Mouse (Mus musculus) kidney, postnatal 0 days (tissue): ENCODE results near the gene 3110082I17Rik. TPM values are rescaled to one million over a fixed set of nuclear protein-coding genes. Genes with fewer than 3 reads are reported as not detected.
A peak's percentile ranks its signal among the peaks of the same experiment; 100 is the strongest.

ENCODE experiments used
- ATAC-seq: fragments of 200-750 bp; cut with Nextera tagmentation; replicated peaks from 2 replicates; pipeline ENCODE4 v1.8.0; 2017; ENCODE audit warnings: low read depth, moderate number of reproducible peaks, moderate TSS enrichment, moderate library complexity; ENCODE audit not compliant: low FRiP score
- DNase-seq: peaks from one replicate; pipeline ENCODE4 v3.0.0-alpha.2; 2016; ENCODE audit warnings: low spot score
- H3K27ac ChIP-seq: fragments of 300-500 bp; sonication (generic); 2 replicates; pipeline ENCODE4 v1.5.1; 2014; ENCODE audit warnings: mild to moderate bottlenecking
- H3K27me3 ChIP-seq: fragments of 300-500 bp; sonication (generic); 2 replicates; pipeline ENCODE4 v1.6.1; 2014; ENCODE audit warnings: low read length, mixed read lengths; ENCODE audit not compliant: insufficient read depth
- H3K36me3 ChIP-seq: fragments of 300-500 bp; sonication (generic); 2 replicates; pipeline ENCODE4 v1.6.1; 2014; ENCODE audit warnings: low read length, mixed read lengths; ENCODE audit not compliant: insufficient read depth
- H3K4me1 ChIP-seq: fragments of 300-500 bp; sonication (generic); replicated peaks from 2 replicates; pipeline ENCODE4 v1.6.1; 2014; ENCODE audit warnings: antibody characterized with exemption, low read length, mixed read lengths; ENCODE audit not compliant: insufficient read depth
- H3K4me2 ChIP-seq: fragments of 300-500 bp; sonication (generic); 2 replicates; pipeline ENCODE4 v1.6.1; 2014; ENCODE audit warnings: mild to moderate bottlenecking, low read length, moderate library complexity, mixed read lengths
- H3K4me3 ChIP-seq: fragments of 300-500 bp; sonication (generic); replicated peaks from 2 replicates; pipeline ENCODE4 v1.5.1; 2014; ENCODE audit warnings: low read depth, low read length
- H3K9ac ChIP-seq: fragments of 300-500 bp; sonication (generic); 2 replicates; pipeline ENCODE4 v1.6.1; 2014; ENCODE audit warnings: low read depth, low read length
- H3K9me3 ChIP-seq: fragments of 300-500 bp; sonication (generic); replicated peaks from 2 replicates; pipeline ENCODE4 v1.6.1; 2016; ENCODE audit warnings: low read length, inconsistent platforms, mixed read lengths
- CTCF ChIP-seq: IDR thresholded peaks from 2 replicates; pipeline ENCODE4 v1.5.1; 2016; ENCODE audit warnings: antibody characterized with exemption, low read depth, mild to moderate bottlenecking, moderate library complexity
- WGBS: fragments of 180-500 bp; shearing (Covaris S2); extraction: QIAGEN DNeasy Blood & Tissue Kit; methylation state at CpG from one replicate; pipeline ENCODE4 v1.1.7; 2014; 5-methylcytosine and 5-hydroxymethylcytosine counted together
- polyA plus RNA-seq: library from polyadenylated mRNA; unstranded; fragments of >200 nt; fragmentation: Nextera tagmentation; extraction: Ambion mirVana; gene quantifications from 2 replicates; pipeline ENCODE4 v1.2.1, GENCODE M21; 2015

The 3110082I17Rik gene
- polyA plus RNA-seq, 1 experiment from 2014 or later = 25.6 TPM

DNA sequence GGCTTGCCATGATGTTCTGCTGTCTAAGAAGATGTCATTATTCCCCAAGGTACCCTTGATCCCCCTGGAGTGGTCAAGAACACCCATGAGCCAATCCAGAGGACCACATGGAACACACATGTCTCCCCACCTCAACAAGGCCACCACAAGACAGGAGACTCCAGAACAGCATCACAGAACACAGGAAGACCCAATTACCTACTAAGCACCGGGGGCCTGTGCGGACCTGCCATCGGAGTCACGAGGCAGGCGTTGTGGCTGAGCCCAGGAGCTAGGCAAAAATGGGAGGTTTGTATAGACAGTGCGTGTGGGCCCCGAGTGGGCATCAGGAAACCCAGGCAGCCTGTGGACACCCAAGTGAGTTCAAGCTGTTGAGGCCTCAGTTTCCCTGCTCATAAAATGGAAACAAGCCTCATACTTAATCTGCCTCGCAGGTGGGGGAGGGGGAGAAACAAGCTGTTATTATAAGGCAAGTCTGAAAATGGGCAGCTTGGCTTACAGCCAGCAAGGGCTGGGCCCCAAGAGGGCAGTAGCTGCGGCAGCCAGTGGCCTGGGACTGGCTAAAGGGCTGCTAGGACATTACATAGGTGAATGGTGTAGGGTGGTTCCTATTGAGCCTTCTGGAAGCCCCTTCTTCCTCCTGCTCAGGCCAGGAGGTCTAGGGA lies 136.9 kb downstream of the 3110082I17Rik start:
- Histone ChIP-seq H3K36me3 (no peaks in the 10 kb centered on the region), H3K4me1 (peaks cover 12% of the 10 kb centered on the region), H3K9ac (no peak overlapping the region), H3K9me3 (no peaks in the 10 kb centered on the region), H3K27me3 (peaks cover 16% of the 10 kb centered on the region; the same call in 1 of the 2 replicates), H3K27ac (no peak overlapping the region), H3K4me3 (no peak overlapping the region), H3K4me2 (0 out of 2 replicates have a peak overlapping the region, but pooled peaks have one; percentile 98)
- ATAC-seq (peak; percentile 14; the same call in 1 of the 2 replicates), DNase-seq (no peak)
- TF ChIP-seq CTCF = no peak
- 71% methylated on average over 9 of the region's 9 CpGs for WGBS

DNA sequence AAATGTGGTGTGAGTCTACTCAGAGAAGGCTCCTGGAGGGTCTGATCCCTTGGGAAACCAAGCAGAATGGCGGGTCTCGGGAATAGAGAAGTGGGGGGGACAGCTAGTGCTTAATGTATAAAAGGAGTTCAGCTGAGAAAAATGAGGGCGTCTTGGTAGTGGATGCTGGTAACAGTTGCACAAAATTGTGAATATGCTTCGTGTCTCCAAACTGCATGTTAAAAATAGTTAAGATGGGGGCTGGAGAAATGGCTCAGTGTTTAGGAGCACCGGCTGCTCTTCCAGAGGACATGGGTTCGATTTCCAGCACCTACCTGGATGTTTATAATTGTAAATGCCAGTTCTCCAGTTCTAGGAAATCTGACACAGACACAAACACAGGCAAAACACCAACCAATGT lies 139.0 kb downstream of the 3110082I17Rik start:
- 86% methylated on average over 6 of the region's 6 CpGs for WGBS
- no peak for TF ChIP-seq CTCF
- Histone ChIP-seq H3K27me3 (peaks cover 16% of the 10 kb centered on the region; the same call in 1 of the 2 replicates), H3K4me3 (no peak overlapping the region), H3K9ac (no peak overlapping the region), H3K9me3 (no peaks in the 10 kb centered on the region), H3K4me1 (peaks cover 19% of the 10 kb centered on the region), H3K36me3 (no peaks in the 10 kb centered on the region), H3K27ac (no peak overlapping the region), H3K4me2 (no peak overlapping the region)
- DNase-seq (no peak), ATAC-seq (no peak)

DNA sequence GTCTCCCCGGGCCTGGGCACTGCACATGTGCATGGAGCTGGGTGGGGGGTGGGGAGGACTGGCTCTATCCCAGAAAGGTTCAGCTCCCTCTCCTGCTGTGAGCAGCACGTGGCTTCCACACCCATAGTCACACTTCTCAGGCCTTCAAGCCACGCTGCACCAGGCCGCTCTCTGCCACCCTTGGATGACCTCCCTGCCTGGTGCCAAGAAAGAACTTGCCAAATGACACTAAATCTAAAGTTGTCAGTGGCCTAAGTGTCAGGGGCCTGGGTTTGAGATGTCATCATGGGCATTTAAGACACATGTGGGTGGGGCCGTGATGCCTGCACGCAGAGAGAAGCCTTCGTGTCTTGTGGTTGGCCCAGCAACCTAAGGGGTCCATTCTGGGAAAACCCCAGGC lies 139.9 kb downstream of the 3110082I17Rik start:
- Histone ChIP-seq H3K4me3 (no peak overlapping the region), H3K9me3 (no peaks in the 10 kb centered on the region), H3K27me3 (0 out of 2 replicates have a peak, but pooled peaks cover 10% of the 10 kb centered on the region), H3K4me1 (peaks cover 15% of the 10 kb centered on the region), H3K4me2 (no peak overlapping the region), H3K36me3 (no peaks in the 10 kb centered on the region), H3K9ac (no peak overlapping the region), H3K27ac (no peak overlapping the region)
- TF ChIP-seq CTCF = no peak
- 64% methylated on average over 7 of the region's 7 CpGs for WGBS
- DNase-seq = no peak
- ATAC-seq = no peak

DNA sequence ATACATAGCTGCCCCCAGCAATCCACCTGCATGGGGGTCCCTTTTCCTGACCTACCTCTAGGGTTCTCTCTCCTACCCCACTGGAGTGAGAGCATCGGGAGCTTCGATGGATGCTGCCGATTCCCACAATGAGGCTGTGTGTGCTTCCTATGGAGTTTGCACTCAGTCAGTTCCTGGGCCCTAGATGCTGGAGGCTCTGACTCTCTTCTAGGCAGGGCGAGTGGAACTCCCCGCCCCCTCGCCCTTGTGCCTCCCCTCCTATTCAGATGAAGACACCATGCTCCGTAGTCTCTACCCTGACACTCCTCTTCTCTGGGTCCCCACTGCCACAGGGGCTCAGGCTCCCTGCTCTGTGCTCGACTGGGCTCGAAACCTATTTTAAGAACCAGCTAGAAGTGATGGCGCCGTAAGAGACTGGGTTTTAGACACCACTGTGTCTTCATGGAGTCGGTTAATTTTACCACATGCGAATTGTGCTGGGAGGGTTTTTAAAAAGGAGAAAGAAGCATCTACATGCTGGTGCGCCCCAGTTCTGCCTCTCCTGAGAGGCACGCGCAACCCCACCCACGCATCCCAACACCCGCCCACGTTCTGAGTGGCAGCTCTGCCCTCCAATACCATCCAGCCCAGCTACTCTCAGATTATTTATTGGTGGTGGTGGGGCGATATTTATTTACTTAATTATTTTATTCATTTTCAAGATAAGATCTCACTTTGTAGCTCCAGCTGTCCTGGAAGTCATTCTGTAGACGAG lies 142.4 kb downstream of the 3110082I17Rik start:
- Histone ChIP-seq H3K27ac (peak overlapping the region; percentile 85), H3K9ac (no peak overlapping the region), H3K4me3 (no peak overlapping the region), H3K27me3 (no peaks in the 10 kb centered on the region), H3K4me1 (0 out of 2 replicates have a peak, but pooled peaks cover 6% of the 10 kb centered on the region), H3K9me3 (no peaks in the 10 kb centered on the region), H3K4me2 (no peak overlapping the region), H3K36me3 (no peaks in the 10 kb centered on the region)
- 62% methylated on average over 21 of the region's 21 CpGs for WGBS
- TF ChIP-seq CTCF = no peak
- ATAC-seq (0 out of 2 replicates have a peak, but pooled peaks have one; percentile 33), DNase-seq (no peak)

DNA sequence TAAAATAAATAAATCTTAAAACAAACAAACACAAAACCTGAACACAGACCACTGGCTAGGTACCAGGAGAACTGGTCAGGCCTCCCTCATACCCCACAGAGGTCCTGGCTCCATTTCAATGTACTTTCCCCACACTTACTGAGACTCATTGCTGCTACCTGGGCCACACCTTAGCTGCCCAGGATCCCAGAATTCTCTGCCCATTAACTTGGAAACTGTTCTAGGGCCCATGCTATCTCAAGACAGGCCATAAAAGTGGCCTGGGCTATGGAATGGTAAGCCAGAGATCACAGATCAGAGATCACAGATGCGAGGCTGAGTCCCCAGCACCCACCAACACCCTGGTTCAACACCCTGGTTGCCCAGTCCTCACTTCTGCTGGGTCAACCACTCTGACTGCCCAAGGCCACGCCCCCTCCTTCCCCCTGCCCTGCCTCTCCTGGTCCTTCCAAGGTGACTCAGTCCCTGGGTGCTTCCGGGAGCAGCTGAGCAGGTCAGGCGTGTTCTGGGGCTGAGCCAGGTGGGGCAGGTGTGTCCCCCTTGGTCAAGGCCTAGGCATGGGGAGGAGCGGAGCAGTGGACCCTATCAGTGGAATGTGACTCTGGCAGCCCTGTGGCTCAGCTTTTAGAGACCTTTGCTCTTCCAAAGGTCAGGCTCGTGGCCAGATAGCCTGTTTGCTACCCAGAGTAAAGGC lies 143.2 kb downstream of the 3110082I17Rik start:
- 53% methylated on average over 6 of the region's 6 CpGs for WGBS

More for the DNA sequence above, 143.2 kb downstream of the 3110082I17Rik start:
- H3K4me2 ChIP-seq = no peak overlapping the region
- H3K4me3 ChIP-seq = no peak overlapping the region
- no peaks in the 10 kb centered on the region for H3K36me3 ChIP-seq
- peak; percentile 96 for ATAC-seq
- no peak for TF ChIP-seq CTCF
- H3K4me1 ChIP-seq = 0 out of 2 replicates have a peak, but pooled peaks cover 6% of the 10 kb centered on the region
- no peaks in the 10 kb centered on the region for H3K27me3 ChIP-seq
- H3K9me3 ChIP-seq = no peaks in the 10 kb centered on the region
- H3K9ac ChIP-seq = no peak overlapping the region
- H3K27ac ChIP-seq = peak overlapping the region; percentile 85
- peak; percentile 60 for DNase-seq
